Mouse (Mus musculus): Measurements from ENCODE around the gene Odf3b. TPM values are rescaled to one million over a fixed set of nuclear protein-coding genes. Genes with fewer than 3 reads are reported as not detected.

Odf3b gene
- total RNA-seq, 2 experiments from 2014 or later: 0.26 to 0.72 TPM

DNA sequence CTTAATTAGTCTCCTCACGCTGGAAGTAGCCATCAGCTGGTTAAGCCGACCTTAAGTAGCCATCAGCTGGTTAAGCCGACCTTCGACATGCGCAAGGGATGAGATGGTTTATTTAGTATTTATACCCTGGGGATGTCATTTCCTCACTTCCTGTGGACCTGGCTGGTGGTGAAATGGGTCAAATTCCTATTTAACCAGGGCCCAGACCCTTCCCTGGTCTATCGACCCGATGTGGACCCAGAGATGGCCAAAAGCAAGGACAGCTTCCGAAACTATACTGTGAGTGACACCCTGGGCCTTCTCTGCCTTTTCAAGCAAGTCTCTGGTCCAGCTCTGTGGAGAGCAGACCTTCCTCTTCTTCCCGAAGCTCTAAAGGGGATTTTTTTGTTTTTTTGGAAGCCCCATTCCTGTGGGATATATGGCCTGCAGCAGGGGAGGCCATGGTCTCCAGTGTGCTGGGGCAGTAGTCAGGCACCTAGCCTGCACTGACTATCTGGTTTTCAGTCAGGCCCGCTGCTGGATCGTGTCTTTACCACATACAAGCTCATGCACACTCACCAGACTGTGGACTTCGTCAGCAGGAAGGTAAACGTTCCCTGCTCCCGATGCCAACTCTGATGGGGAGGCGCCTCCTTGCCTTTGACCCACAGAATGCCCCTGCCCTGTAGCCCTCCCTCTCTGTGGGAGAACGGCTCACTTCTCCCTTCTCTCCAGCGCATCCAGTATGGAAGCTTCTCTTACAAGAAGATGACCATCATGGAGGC lies 44.1 kb downstream of the Odf3b start:
- DNase-seq: no peak

DNA sequence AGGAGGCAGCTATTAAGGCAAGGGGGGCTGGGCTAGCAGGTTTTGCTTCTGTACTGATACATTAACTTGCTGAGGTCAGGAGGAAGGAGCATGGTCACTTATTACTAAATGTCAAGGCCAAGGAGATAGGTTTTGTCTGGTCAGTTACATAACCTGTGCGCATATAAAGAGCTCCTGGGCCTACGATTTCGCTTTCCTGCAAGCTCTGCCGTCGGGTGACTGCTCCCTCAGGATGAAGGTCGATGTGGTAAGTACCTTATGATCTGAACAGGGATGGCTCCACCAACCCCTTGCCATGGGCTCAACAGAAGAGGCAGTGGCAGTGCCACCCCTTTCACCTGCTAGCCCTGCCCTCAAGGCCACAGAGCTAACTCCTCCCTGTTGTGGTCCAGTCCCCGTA lies 44.8 kb downstream of the Odf3b start, which contains the start of gene Miox:
Miox (plus strand) TSS at position 128 of the 400 bp plus-strand sequence.
- DNase-seq: no peak

Other genes starting within 250 kb of the Odf3b start
- 10 to 100 TPM; 28.8 to 28.9 TPM for gene Mapk12, start 238.6 kb downstream of the Odf3b start, total RNA-seq (2021)
- gene Mapk11, start 229.7 kb downstream of the Odf3b start, total RNA-seq (2021): 1 to 10 TPM; 4.1 to 5.4 TPM
- 100 to 1,000 TPM; 132 to 137 TPM for gene Plxnb2, start 198.5 kb downstream of the Odf3b start, total RNA-seq (2021)
- 10 to 100 TPM in 1 of 2 experiments, 1 to 10 TPM in 1; 8.7 to 10.3 TPM for gene Dennd6b, start 182.8 kb downstream of the Odf3b start, total RNA-seq (2021)
- 10 to 100 TPM; 51.4 to 54.7 TPM for gene Ppp6r2, start 167.7 kb downstream of the Odf3b start, total RNA-seq (2021)
- gene Sbf1, start 64.0 kb downstream of the Odf3b start, total RNA-seq (2021): 10 to 100 TPM; 78.6 to 83.4 TPM
- not detected for gene Adm2, start 56.6 kb downstream of the Odf3b start, total RNA-seq (2021)
- gene Miox, start 44.9 kb downstream of the Odf3b start, total RNA-seq (2021): not detected
- gene Lmf2, start 23.6 kb downstream of the Odf3b start, total RNA-seq (2021): 10 to 100 TPM; 54.0 to 55.5 TPM
- gene Ncaph2, start 23.6 kb downstream of the Odf3b start, total RNA-seq (2021): 10 to 100 TPM; 91.0 to 99.7 TPM
- gene Sco2, start 5.4 kb downstream of the Odf3b start, total RNA-seq (2021): 10 to 100 TPM; 13.6 to 14.1 TPM
- under 1 TPM; 0.31 to 0.72 TPM for gene Tymp, start 2.2 kb downstream of the Odf3b start, total RNA-seq (2021)
- not detected for gene Klhdc7b, start 5.6 kb upstream of the Odf3b start, total RNA-seq (2021)
- not detected for gene Syce3, start 31.2 kb upstream of the Odf3b start, total RNA-seq (2021)
- 100 to 1,000 TPM; 585 to 617 TPM for gene Cpt1b, start 46.6 kb upstream of the Odf3b start, total RNA-seq (2021)
- gene C730034F03Rik, start 50.3 kb upstream of the Odf3b start, total RNA-seq (2021): 1 to 10 TPM; 1.1 to 1.8 TPM
- gene Gm44502, start 50.4 kb upstream of the Odf3b start, total RNA-seq (2021): 10 to 100 TPM in 1 of 2 experiments, 1 to 10 TPM in 1; 2.1 to 11.6 TPM
- 10 to 100 TPM; 68.2 to 94.0 TPM for gene Chkb, start 50.6 kb upstream of the Odf3b start, total RNA-seq (2021)
- under 1 TPM; 0.10 to 0.34 TPM for gene Mapk8ip2, start 74.6 kb upstream of the Odf3b start, total RNA-seq (2021)
- gene Arsa, start 98.1 kb upstream of the Odf3b start, total RNA-seq (2021): 10 to 100 TPM; 12.0 to 14.6 TPM
- gene Shank3, start 120.3 kb upstream of the Odf3b start, total RNA-seq (2021): 10 to 100 TPM; 70.0 to 73.7 TPM
- 1 to 10 TPM in 1 of 2 experiments, under 1 TPM in 1; 0.76 to 1.3 TPM for gene Acr, start 189.0 kb upstream of the Odf3b start, total RNA-seq (2021)
- 1 to 10 TPM; 6.9 to 8.3 TPM for gene Rabl2, start 212.6 kb upstream of the Odf3b start, total RNA-seq (2021)

All from heart, postnatal 4 days (tissue).